Mouse (Mus musculus) heart, adult 2 months (tissue): ENCODE data around the gene Zg16. TPM values are rescaled to one million over a fixed set of nuclear protein-coding genes. Genes with fewer than 3 reads are reported as not detected.

Source experiments
- DNase-seq, 2 experiments: peaks; one replicate each; pipeline ENCODE4 v3.0.0; 2021
- H3K27ac ChIP-seq: fragments of 200-600 bp; 2 replicates; pipeline ENCODE4 v1.8.1; 2022
- H3K27me3 ChIP-seq: fragments of 200-500 bp; 2 replicates; pipeline ENCODE4 v1.6.1; 2012; ENCODE audit warnings: mild to moderate bottlenecking, low read length, inconsistent platforms, mixed read lengths; ENCODE audit not compliant: control insufficient read depth, insufficient read depth
- H3K36me3 ChIP-seq: fragments of 200-500 bp; 2 replicates; pipeline ENCODE4 v1.6.1; 2012; ENCODE audit warnings: low read length, inconsistent platforms; ENCODE audit not compliant: control insufficient read depth, insufficient read depth
- H3K4me1 ChIP-seq: fragments of 200-500 bp; 2 replicates; pipeline ENCODE4 v1.6.1; 2011; ENCODE audit warnings: low read length; ENCODE audit not compliant: control insufficient read depth, insufficient read depth
- H3K4me3 ChIP-seq: fragments of 200-600 bp; 2 replicates; pipeline ENCODE4 v1.8.1; 2022
- H3K79me2 ChIP-seq: fragments of 200-500 bp; replicated peaks from 2 replicates; pipeline ENCODE4 v1.6.1; 2012; ENCODE audit warnings: mild to moderate bottlenecking, inconsistent platforms, low read length, moderate library complexity, mixed read lengths; ENCODE audit not compliant: control insufficient read depth, insufficient read depth
- H3K9ac ChIP-seq: fragments of 200-500 bp; 2 replicates; pipeline ENCODE4 v1.6.1; 2012; ENCODE audit warnings: low read depth, mild to moderate bottlenecking, control low read depth, inconsistent platforms, low read length, mixed read lengths
- CTCF ChIP-seq: fragments of 200-600 bp; IDR thresholded peaks from 2 replicates; pipeline ENCODE4 v1.8.1; 2022; ENCODE audit warnings: antibody characterized with exemption, mild to moderate bottlenecking, moderate library complexity
- EP300 ChIP-seq: fragments of 200-500 bp; IDR thresholded peaks from 2 replicates; pipeline ENCODE4 v1.6.1; 2011; ENCODE audit warnings: low read depth, low read length, control low read depth; ENCODE audit not compliant: insufficient read depth
- POLR2A ChIP-seq: fragments of 200-500 bp; IDR thresholded peaks from 2 replicates; pipeline ENCODE4 v1.6.1; 2011; ENCODE audit warnings: mild to moderate bottlenecking, low read depth, low read length, control low read depth; ENCODE audit not compliant: insufficient read depth
- WGBS: fragments of 180-500 bp; shearing (Covaris S2); methylation state at CpG from one replicate; pipeline ENCODE4 v1.1.7; 2018; 5-methylcytosine and 5-hydroxymethylcytosine counted together
- intact Hi-C: fragments of 180-260 bp; cut with DNase I; formaldehyde crosslinking; loops from one replicate; pipeline ENCODE4 v1.15.1; 2025
- polyA plus RNA-seq: library from polyadenylated mRNA; depleted of rRNA; stranded (reverse); fragments of >200 nt; gene quantifications from 2 replicates; pipeline ENCODE4 v1.2.3, GENCODE M21; 2012
- total RNA-seq, 2 experiments: library from RNA; stranded (reverse); gene quantifications; 2 replicates each; pipeline ENCODE4 v1.2.3; 2021

Gene Zg16
- total and polyA plus RNA-seq, 3 experiments = not detected

- intact Hi-C loops = no loop called here
- no peak for TF ChIP-seq CTCF
- TF ChIP-seq EP300 = no peak
- no peak for TF ChIP-seq POLR2A
- DNase-seq = no peak
- Histone ChIP-seq H3K36me3 (no peaks in the 10 kb centered on the region), H3K4me1 (peaks cover 8% of the 10 kb centered on the region), H3K27me3 (no peaks in the 10 kb centered on the region), H3K9ac (no peak overlapping the region), H3K27ac (no peak overlapping the region), H3K79me2 (no peaks in the 10 kb centered on the region), H3K4me3 (no peak overlapping the region)
- WGBS = 97% methylated on average over 1 of the region's 1 CpGs
Measured at GRCm38 (mm10) chr7:127030172-127030571, 57.0 kb downstream of the Zg16 start.

GRCm38 (mm10) chr7:127027885-127028284 is 59.2 kb downstream of the Zg16 start:
- Histone ChIP-seq H3K9ac (peak overlapping the region; percentile 76), H3K36me3 (peaks cover 3% of the 10 kb centered on the region; the same call in 1 of the 2 replicates), H3K27me3 (no peaks in the 10 kb centered on the region), H3K4me3 (peak overlapping the region; percentile 83), H3K79me2 (no peaks in the 10 kb centered on the region), H3K27ac (peak overlapping the region; percentile 87), H3K4me1 (peaks cover 9% of the 10 kb centered on the region)
- intact Hi-C loops = loop anchor here (1.0 to 5.0 kb wide), 3 partner anchors 131 to 269 kb away; partner anchors contain the start of genes Mapk3 and Taok2
- no peak for DNase-seq
- TF ChIP-seq EP300 (no peak), CTCF (no peak), POLR2A (no peak)
- 56% methylated on average over 8 of the region's 8 CpGs for WGBS

GRCm38 (mm10) chr7:127026984-127027726 is 60.0 kb downstream of the Zg16 start, which contains the start of gene Maz:
Maz (minus strand) TSS chr7:127027037.
- Histone ChIP-seq H3K27ac (peak within 1 kb of the TSS; percentile 92), H3K4me1 (peaks cover 9% of the 10 kb centered on the region), H3K79me2 (no peaks in the 10 kb centered on the region), H3K27me3 (no peaks in the 10 kb centered on the region), H3K36me3 (peaks cover 3% of the 10 kb centered on the region; the same call in 1 of the 2 replicates), H3K4me3 (peak within 1 kb of the TSS; percentile 83), H3K9ac (peak within 1 kb of the TSS; percentile 98)
- TF ChIP-seq EP300 (peak; percentile 78), POLR2A (peak; percentile 97), CTCF (no peak)
- WGBS = under 1% methylated on average over 48 of the region's 63 CpGs
- DNase-seq = peak; percentile 99 to 100
- intact Hi-C loops = loop anchor here (1.0 to 5.0 kb wide), 3 partner anchors 130 to 268 kb away; partner anchors contain the start of genes Mapk3 and Taok2

GRCm38 (mm10) chr7:127026616-127026983 is 60.5 kb downstream of the Zg16 start:
- peaks cover 9% of the 10 kb centered on the region for H3K4me1 ChIP-seq
- peaks cover 3% of the 10 kb centered on the region; the same call in 1 of the 2 replicates for H3K36me3 ChIP-seq
- H3K79me2 ChIP-seq = no peaks in the 10 kb centered on the region
- no peak for TF ChIP-seq CTCF
- TF ChIP-seq POLR2A = no peak
- no peak for TF ChIP-seq EP300
- 1% methylated on average over 16 of the region's 48 CpGs for WGBS
- no peaks in the 10 kb centered on the region for H3K27me3 ChIP-seq
- no peak overlapping the region; the same call in 1 of the 2 replicates for H3K4me3 ChIP-seq
- DNase-seq = peak in 1 of 2 experiments; percentile 86
- peak overlapping the region; percentile 87 for H3K27ac ChIP-seq
- intact Hi-C loops = loop anchor here (5.0 kb wide), 2 partner anchors 129 to 144 kb away; partner anchors contain the start of gene Taok2
- H3K9ac ChIP-seq = peak overlapping the region; percentile 98

- peak overlapping the region; percentile 92 for H3K27ac ChIP-seq
- WGBS = 0% methylated on average over 31 of the region's 48 CpGs
- intact Hi-C loops = loop anchor here (5.0 kb wide), 2 partner anchors 129 to 144 kb away; partner anchors contain the start of gene Taok2
- H3K9ac ChIP-seq = peak overlapping the region; percentile 98
- peaks cover 3% of the 10 kb centered on the region; the same call in 1 of the 2 replicates for H3K36me3 ChIP-seq
- H3K79me2 ChIP-seq = no peaks in the 10 kb centered on the region
- peak; percentile 79 to 81 for DNase-seq
- no peak for TF ChIP-seq POLR2A
- no peak for TF ChIP-seq CTCF
- no peak for TF ChIP-seq EP300
- peaks cover 10% of the 10 kb centered on the region for H3K4me1 ChIP-seq
- peak overlapping the region; percentile 56 for H3K4me3 ChIP-seq
- H3K27me3 ChIP-seq = no peaks in the 10 kb centered on the region
Measured at GRCm38 (mm10) chr7:127026161-127026600, 60.9 kb downstream of the Zg16 start.

- Histone ChIP-seq H3K36me3 (peaks cover 3% of the 10 kb centered on the region; the same call in 1 of the 2 replicates), H3K27me3 (no peaks in the 10 kb centered on the region), H3K4me1 (peaks cover 10% of the 10 kb centered on the region), H3K79me2 (no peaks in the 10 kb centered on the region), H3K27ac (peak overlapping the region; percentile 92), H3K4me3 (peak overlapping the region; percentile 56), H3K9ac (peak overlapping the region; percentile 98)
- intact Hi-C loops = loop anchor here (1.0 to 5.0 kb wide), 3 partner anchors 8 to 143 kb away; partner anchors contain the start of genes Pagr1a and Taok2
- under 1% methylated on average over 57 of the region's 65 CpGs for WGBS
- no peak for TF ChIP-seq CTCF
- TF ChIP-seq POLR2A = no peak
- TF ChIP-seq EP300 = no peak
- peak; percentile 69 to 71 for DNase-seq
Measured at GRCm38 (mm10) chr7:127025556-127026160, 61.5 kb downstream of the Zg16 start.
